Mouse (Mus musculus): Measurements from ENCODE around the gene Rpusd1.

- no peak for TF ChIP-seq CTCF (IDR thresholded peaks at IDR 0.05)
- no peak for TF ChIP-seq EP300 (IDR thresholded peaks at IDR 0.05)
Observed at GRCm38 (mm10) chr17:25725264-25725663, 2.2 kb upstream of the Rpusd1 start.

All from lung, postnatal 0 days (tissue).